Mouse (Mus musculus): ENCODE results near the gene Pik3c2b. TPM values are rescaled to one million over a fixed set of nuclear protein-coding genes. Genes with fewer than 3 reads are reported as not detected.

Gene Pik3c2b
- 7.0 and 7.1 TPM in 2 replicates for polyA plus RNA-seq (2014; fragmentation: Nextera tagmentation; extraction: Ambion mirVana)

DNA sequence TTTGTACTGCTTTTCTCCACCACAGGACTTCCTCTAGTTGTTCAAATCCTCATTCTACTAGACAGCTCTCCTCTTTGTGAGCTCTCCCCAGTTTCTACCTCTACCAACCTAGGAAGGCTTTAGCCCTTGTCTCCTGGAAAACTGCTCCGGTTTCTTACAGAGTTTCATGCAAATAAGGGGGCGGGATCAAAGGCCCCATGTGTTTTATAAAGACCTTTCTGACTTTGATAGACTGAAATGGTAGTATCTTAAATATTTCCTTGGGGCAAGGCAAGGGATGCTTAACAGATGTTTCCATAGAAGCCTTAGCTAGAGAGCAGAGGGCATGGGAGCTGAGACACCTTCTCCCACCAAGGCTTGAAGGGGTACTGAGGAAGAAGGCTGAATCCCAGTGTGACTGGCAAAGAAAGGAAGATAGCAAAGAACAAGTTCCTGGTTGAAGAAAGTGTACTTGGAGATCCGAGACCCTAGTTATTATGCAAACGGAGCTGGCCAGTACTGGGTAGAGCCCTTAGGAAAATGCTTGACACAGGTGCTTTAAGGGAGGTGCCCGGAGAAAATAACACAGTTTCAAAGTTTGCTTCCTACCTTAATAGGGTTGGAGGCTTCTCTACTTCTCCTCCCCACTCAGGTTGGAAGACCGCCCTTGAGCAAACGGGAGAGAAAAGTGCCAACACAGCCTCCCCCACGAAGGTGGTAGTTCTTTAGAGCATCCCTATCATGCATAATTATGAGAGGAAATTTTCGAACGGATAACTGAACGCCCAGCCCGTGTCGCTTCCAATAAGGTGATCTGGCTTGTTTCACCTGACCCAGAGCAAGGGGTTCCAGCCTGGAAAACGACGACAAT, at the start of gene Pik3c2b:
Pik3c2b (plus strand) TSS at position 657 of the 850 bp plus-strand sequence.
- H3K4me2 ChIP-seq (ENCODE audit: low read depth, low read length) = peak within 1 kb of the TSS; percentile 87
- no peaks in the 10 kb centered on the region for H3K36me3 ChIP-seq (ENCODE audit: control insufficient read depth, insufficient read depth, low read length)
- H3K27me3 ChIP-seq (replicated peaks; ENCODE audit: control insufficient read depth, insufficient read depth, low read length) = no peaks in the 10 kb centered on the region
- peak within 1 kb of the TSS; percentile 92 for H3K9ac ChIP-seq (ENCODE audit: low read depth, low read length)
- H3K9me3 ChIP-seq (ENCODE audit: control insufficient read depth, low read length) = no peaks in the 10 kb centered on the region
- H3K4me1 ChIP-seq (ENCODE audit: control insufficient read depth, insufficient read depth, low read length) = peaks cover 21% of the 10 kb centered on the region
- ATAC-seq (ENCODE audit: low read depth) = no peak
- peak within 1 kb of the TSS; percentile 87 for H3K27ac ChIP-seq (replicated peaks; ENCODE audit: low read depth, low read length)
- 4% methylated on average over 13 of the region's 15 CpGs for WGBS
- peak within 1 kb of the TSS; percentile 92 for H3K4me3 ChIP-seq (ENCODE audit: low read depth, low read length)
- DNase-seq (ENCODE audit: low spot score) = no peak

DNA sequence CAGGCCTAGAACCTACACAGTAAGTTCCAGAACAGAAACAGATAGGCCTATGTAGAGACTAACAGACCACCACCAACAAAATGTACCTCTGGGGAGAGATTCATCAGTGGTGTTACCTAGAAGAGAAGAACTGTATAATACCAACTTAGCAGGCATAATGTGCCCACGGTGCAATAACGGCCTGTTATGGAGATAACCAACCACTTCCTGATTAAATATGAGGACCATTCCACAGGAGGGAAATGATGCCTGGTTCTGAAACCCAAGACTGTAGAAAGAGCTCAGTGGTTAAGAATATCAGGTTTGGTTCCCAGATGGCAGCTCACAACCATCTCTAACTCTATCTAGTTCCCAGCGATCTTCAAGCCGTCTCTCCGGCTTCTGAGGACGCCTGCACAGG, 45.1 kb upstream of the Pik3c2b start:
- DNase-seq (ENCODE audit: low spot score) (no peak), ATAC-seq (ENCODE audit: low read depth) (no peak)
- H3K4me1 ChIP-seq (ENCODE audit: control insufficient read depth, insufficient read depth, low read length) = no peaks in the 10 kb centered on the region
- no peaks in the 10 kb centered on the region for H3K9me3 ChIP-seq (ENCODE audit: control insufficient read depth, low read length)
- H3K27me3 ChIP-seq (replicated peaks; ENCODE audit: control insufficient read depth, insufficient read depth, low read length) = no peaks in the 10 kb centered on the region
- no peak overlapping the region for H3K9ac ChIP-seq (ENCODE audit: low read depth, low read length)
- H3K4me2 ChIP-seq (ENCODE audit: low read depth, low read length) = no peak overlapping the region
- WGBS = 92% methylated on average over 6 of the region's 6 CpGs
- no peak overlapping the region for H3K4me3 ChIP-seq (ENCODE audit: low read depth, low read length)
- peaks cover 89% of the 10 kb centered on the region for H3K36me3 ChIP-seq (ENCODE audit: control insufficient read depth, insufficient read depth, low read length)
- H3K27ac ChIP-seq (replicated peaks; ENCODE audit: low read depth, low read length) = no peak overlapping the region

DNA sequence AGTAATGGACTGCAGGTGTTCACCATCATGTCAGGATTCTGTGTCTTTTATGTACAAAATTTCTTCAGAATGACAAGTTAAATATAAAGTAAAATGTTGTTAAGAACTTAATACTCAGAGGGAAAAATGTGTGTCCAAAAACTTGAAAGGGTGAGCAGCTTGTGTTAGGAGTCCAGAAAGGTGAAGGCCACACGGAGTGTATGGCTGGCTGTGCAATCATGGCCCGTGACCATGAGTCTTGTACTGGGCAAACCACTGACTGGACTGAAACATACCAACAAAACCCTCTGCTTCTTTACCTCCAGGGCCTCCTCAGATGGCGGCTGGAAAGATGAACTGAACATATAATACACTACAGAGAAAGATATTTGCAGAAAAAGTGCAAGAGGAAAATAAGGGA, 38.9 kb upstream of the Pik3c2b start:
- peaks cover 72% of the 10 kb centered on the region for H3K36me3 ChIP-seq (ENCODE audit: control insufficient read depth, insufficient read depth, low read length)

DNA sequence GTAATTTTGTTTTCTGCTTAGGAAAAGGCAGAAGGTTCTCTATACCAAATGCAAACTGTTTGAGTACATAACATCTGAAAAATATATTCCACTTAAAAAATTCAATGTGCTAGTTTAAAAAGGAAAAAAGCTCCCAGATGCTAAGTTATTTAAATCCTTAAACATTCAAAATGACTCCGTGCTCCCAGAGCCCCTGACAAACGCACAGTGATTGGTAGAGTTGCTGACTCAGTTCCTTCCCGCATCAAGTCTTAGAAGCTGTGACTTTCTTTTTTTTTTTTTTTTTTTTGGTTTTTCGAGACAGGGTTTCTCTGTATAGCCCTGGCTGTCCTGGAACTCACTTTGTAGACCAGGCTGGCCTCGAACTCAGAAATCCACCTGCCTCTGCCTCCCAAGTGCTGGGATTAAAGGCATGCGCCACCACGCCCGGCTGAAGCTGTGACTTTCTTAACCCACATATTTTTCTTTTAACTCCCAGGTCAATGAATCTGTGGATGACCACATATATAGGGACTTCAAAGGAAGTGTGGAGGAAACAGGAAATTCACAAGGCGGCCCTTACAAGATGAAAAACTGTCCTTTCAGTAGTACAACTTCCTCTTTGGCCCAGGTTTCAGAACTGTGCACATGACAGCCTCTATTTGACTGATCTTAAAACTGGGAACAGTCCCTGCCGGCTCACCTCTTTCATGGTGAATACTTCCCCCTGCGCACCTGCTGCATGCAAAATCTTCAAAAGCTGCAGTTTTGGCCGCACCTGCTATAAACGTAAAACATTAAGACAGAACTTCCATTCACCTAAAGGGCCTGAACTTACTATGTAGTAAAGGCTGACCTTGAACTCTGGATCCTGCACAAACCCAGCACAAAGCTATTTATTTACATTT, 33.3 kb upstream of the Pik3c2b start:
- Histone ChIP-seq H3K27me3 (replicated peaks; ENCODE audit: control insufficient read depth, insufficient read depth, low read length) (no peaks in the 10 kb centered on the region), H3K4me3 (ENCODE audit: low read depth, low read length) (no peak overlapping the region), H3K36me3 (ENCODE audit: control insufficient read depth, insufficient read depth, low read length) (peaks cover 73% of the 10 kb centered on the region), H3K9ac (ENCODE audit: low read depth, low read length) (no peak overlapping the region), H3K9me3 (ENCODE audit: control insufficient read depth, low read length) (no peaks in the 10 kb centered on the region), H3K27ac (replicated peaks; ENCODE audit: low read depth, low read length) (no peak overlapping the region), H3K4me2 (ENCODE audit: low read depth, low read length) (no peak overlapping the region), H3K4me1 (ENCODE audit: control insufficient read depth, insufficient read depth, low read length) (no peaks in the 10 kb centered on the region)
- no peak for ATAC-seq (ENCODE audit: low read depth)
- DNase-seq (ENCODE audit: low spot score) = no peak
- WGBS = 80% methylated on average over 12 of the region's 13 CpGs

More for the DNA sequence above, 38.9 kb upstream of the Pik3c2b start:
- H3K9me3 ChIP-seq (ENCODE audit: control insufficient read depth, low read length) = no peaks in the 10 kb centered on the region
- no peak overlapping the region for H3K4me2 ChIP-seq (ENCODE audit: low read depth, low read length)
- no peaks in the 10 kb centered on the region for H3K4me1 ChIP-seq (ENCODE audit: control insufficient read depth, insufficient read depth, low read length)
- WGBS = 77% methylated on average over 3 of the region's 3 CpGs
- ATAC-seq (ENCODE audit: low read depth) (no peak), DNase-seq (ENCODE audit: low spot score) (no peak)
- no peak overlapping the region for H3K27ac ChIP-seq (replicated peaks; ENCODE audit: low read depth, low read length)
- H3K9ac ChIP-seq (ENCODE audit: low read depth, low read length) = no peak overlapping the region
- no peaks in the 10 kb centered on the region for H3K27me3 ChIP-seq (replicated peaks; ENCODE audit: control insufficient read depth, insufficient read depth, low read length)
- H3K4me3 ChIP-seq (ENCODE audit: low read depth, low read length) = no peak overlapping the region

DNA sequence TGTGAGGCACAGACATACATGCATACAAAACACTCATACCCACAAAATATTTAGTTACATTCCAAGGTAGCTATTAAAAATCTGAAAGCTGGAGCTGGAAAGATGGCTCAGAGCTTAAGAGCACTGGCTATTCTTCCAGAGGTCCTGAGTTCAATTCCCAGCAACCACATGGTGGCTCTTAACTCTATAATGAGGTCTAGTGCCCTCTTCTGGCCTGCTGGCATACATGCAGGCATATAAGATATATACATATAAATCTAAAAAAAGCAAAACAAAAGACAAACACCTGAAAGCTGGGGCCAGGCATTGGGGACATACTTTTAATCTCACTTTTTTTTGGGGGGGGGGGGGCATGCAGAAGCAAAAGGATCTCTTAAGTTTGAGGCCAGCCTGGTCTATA, 32.1 kb upstream of the Pik3c2b start:
- Histone ChIP-seq H3K4me1 (ENCODE audit: control insufficient read depth, insufficient read depth, low read length) (no peaks in the 10 kb centered on the region), H3K27me3 (replicated peaks; ENCODE audit: control insufficient read depth, insufficient read depth, low read length) (no peaks in the 10 kb centered on the region), H3K9me3 (ENCODE audit: control insufficient read depth, low read length) (no peaks in the 10 kb centered on the region), H3K36me3 (ENCODE audit: control insufficient read depth, insufficient read depth, low read length) (peaks cover 76% of the 10 kb centered on the region), H3K4me3 (ENCODE audit: low read depth, low read length) (no peak overlapping the region), H3K27ac (replicated peaks; ENCODE audit: low read depth, low read length) (no peak overlapping the region), H3K9ac (ENCODE audit: low read depth, low read length) (no peak overlapping the region), H3K4me2 (ENCODE audit: low read depth, low read length) (no peak overlapping the region)
- no peak for DNase-seq (ENCODE audit: low spot score)
- ATAC-seq (ENCODE audit: low read depth) = no peak

DNA sequence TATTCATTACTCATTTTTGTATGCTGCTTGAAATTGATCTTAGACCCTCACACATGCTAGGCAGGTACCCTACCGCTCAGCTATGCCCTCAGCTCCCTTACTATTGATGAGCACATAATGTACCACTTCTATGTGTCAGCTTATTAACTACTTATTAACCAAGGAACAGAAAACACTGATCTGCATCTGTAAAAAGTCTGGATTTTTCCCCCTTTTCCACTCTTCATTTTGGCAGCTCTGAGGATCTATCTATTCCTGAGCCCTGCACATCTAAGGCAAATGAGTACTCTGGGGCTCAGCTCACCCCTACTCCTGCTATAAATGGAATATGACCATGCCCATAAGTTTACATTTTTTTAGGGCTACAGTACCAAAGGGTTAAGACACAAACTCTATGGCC, 31.3 kb upstream of the Pik3c2b start:
- H3K36me3 ChIP-seq (ENCODE audit: control insufficient read depth, insufficient read depth, low read length) = peaks cover 75% of the 10 kb centered on the region
- 100% methylated on average over 1 of the region's 1 CpGs for WGBS
- H3K27me3 ChIP-seq (replicated peaks; ENCODE audit: control insufficient read depth, insufficient read depth, low read length) = no peaks in the 10 kb centered on the region
- H3K4me1 ChIP-seq (ENCODE audit: control insufficient read depth, insufficient read depth, low read length) = no peaks in the 10 kb centered on the region
- H3K4me3 ChIP-seq (ENCODE audit: low read depth, low read length) = no peak overlapping the region
- no peak overlapping the region for H3K27ac ChIP-seq (replicated peaks; ENCODE audit: low read depth, low read length)
- H3K4me2 ChIP-seq (ENCODE audit: low read depth, low read length) = no peak overlapping the region
- ATAC-seq (ENCODE audit: low read depth) (no peak), DNase-seq (ENCODE audit: low spot score) (no peak)
- H3K9ac ChIP-seq (ENCODE audit: low read depth, low read length) = no peak overlapping the region
- H3K9me3 ChIP-seq (ENCODE audit: control insufficient read depth, low read length) = no peaks in the 10 kb centered on the region

DNA sequence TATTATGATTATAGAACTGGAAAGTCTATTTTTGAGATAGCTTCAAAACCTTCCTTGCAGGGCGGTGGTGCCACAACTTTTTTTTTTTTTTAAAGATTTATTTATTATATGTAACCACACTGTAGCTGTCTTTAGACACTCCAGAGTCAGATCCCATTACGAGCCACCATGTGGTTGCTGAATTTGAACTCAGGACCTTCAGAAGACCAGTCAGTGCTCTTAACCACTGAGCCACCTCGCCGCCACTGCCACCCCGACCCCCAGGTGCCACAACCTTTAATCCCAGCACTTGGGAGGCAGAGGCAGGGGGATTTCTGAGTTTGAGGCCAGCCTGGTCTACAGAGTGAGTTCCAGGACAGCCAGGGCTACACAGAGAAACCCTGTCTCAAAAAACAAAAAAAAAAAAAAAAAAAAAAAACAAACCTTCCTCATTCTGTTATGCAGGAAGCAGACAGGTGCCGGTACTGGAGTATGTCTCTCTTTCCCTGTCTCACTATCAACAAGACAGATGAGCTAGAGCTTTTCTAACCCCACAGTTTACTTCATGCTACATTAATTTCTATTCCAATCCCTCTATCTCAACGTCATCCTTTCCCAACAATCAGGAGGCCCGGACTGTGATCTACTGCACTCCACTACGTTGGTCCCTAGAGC, 28.6 kb upstream of the Pik3c2b start:
- H3K4me2 ChIP-seq (ENCODE audit: low read depth, low read length) = no peak overlapping the region
- H3K27me3 ChIP-seq (replicated peaks; ENCODE audit: control insufficient read depth, insufficient read depth, low read length) = no peaks in the 10 kb centered on the region
- peaks cover 61% of the 10 kb centered on the region for H3K36me3 ChIP-seq (ENCODE audit: control insufficient read depth, insufficient read depth, low read length)
- ATAC-seq (ENCODE audit: low read depth) = no peak
- H3K27ac ChIP-seq (replicated peaks; ENCODE audit: low read depth, low read length) = no peak overlapping the region
- no peaks in the 10 kb centered on the region for H3K9me3 ChIP-seq (ENCODE audit: control insufficient read depth, low read length)
- 91% methylated on average over 9 of the region's 9 CpGs for WGBS
- H3K4me1 ChIP-seq (ENCODE audit: control insufficient read depth, insufficient read depth, low read length) = no peaks in the 10 kb centered on the region; the same call in 1 of the 2 replicates
- H3K9ac ChIP-seq (ENCODE audit: low read depth, low read length) = no peak overlapping the region
- no peak overlapping the region for H3K4me3 ChIP-seq (ENCODE audit: low read depth, low read length)
- no peak for DNase-seq (ENCODE audit: low spot score)

DNA sequence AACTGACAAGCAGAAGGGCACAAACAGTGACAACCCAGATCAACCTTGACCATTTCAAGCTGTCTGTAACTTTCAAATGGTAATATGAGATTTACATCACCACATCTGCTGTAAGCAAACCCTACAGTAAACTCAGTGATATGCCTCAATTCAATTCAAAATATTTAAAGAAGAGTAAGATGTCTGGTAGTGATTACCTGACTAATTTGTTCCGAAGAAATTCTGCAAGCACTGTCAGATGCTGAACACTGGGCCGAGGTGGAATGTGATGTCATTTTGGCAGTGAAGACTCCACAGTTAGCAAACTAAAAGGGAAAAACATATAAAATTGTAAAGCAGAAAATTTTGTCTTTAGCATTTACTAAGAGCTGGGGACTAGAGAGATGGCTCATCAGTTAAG, 26.9 kb upstream of the Pik3c2b start:
- no peak overlapping the region for H3K4me3 ChIP-seq (ENCODE audit: low read depth, low read length)
- no peak overlapping the region for H3K27ac ChIP-seq (replicated peaks; ENCODE audit: low read depth, low read length)
- ATAC-seq (ENCODE audit: low read depth) = no peak
- no peak overlapping the region for H3K9ac ChIP-seq (ENCODE audit: low read depth, low read length)
- H3K4me2 ChIP-seq (ENCODE audit: low read depth, low read length) = no peak overlapping the region
- H3K36me3 ChIP-seq (ENCODE audit: control insufficient read depth, insufficient read depth, low read length) = peaks cover 51% of the 10 kb centered on the region
- H3K27me3 ChIP-seq (replicated peaks; ENCODE audit: control insufficient read depth, insufficient read depth, low read length) = no peaks in the 10 kb centered on the region
- no peaks in the 10 kb centered on the region for H3K9me3 ChIP-seq (ENCODE audit: control insufficient read depth, low read length)
- DNase-seq (ENCODE audit: low spot score) = no peak
- WGBS = 42% methylated on average over 2 of the region's 2 CpGs
- H3K4me1 ChIP-seq (ENCODE audit: control insufficient read depth, insufficient read depth, low read length) = no peaks in the 10 kb centered on the region; the same call in 1 of the 2 replicates

All from embryonic facial prominence, embryonic 14.5 days (tissue).